Mouse (Mus musculus) E14TG2a.4 (cell line): Measurements from ENCODE around the gene C1qtnf6.

ENCODE experiments used
- CTCF ChIP-seq: conservative IDR thresholded peaks from 2 replicates; pipeline ENCODE4 v1.5.1; 2014; ENCODE audit warnings: low read length
- POU5F1 ChIP-seq: IDR thresholded peaks from 2 replicates; pipeline ENCODE4 v1.6.1; 2014; ENCODE audit warnings: low read length, borderline replicate concordance

GRCm38 (mm10) chr15:78528726-78529411, 2.3 kb downstream of the C1qtnf6 start:
- no peak for TF ChIP-seq CTCF
- TF ChIP-seq POU5F1, result no peak
